Mouse (Mus musculus) ES-E14 (cell line): ENCODE measurements at regions not wholly inside any gene's neighbourhood (a gene's known extent, or its start where the extent isn't known, plus 50 kb on each side); places are given as distances from the start of the nearest gene placed in this dataset.

Source experiments
- DNase-seq: peaks from one replicate; pipeline ENCODE4 v3.0.0-alpha.2; 2013; ENCODE audit warnings: low read depth, low spot score
- H3K27ac ChIP-seq: 2 replicates; pipeline ENCODE4 v1.5.1; 2012; ENCODE audit warnings: low read depth, mild to moderate bottlenecking, low read length, moderate library complexity, mixed read lengths; ENCODE audit not compliant: poor library complexity, insufficient read depth, severe bottlenecking
- H3K36me3 ChIP-seq: 2 replicates; pipeline ENCODE4 v1.6.1; 2012; ENCODE audit warnings: mild to moderate bottlenecking, low read length, moderate library complexity, mixed read lengths; ENCODE audit not compliant: control insufficient read depth, poor library complexity, insufficient read depth, severe bottlenecking
- H3K4me1 ChIP-seq, 2 experiments: fragments of 150-350 bp in 1 of 2; sonication (generic) in 1 of 2; 2 replicates each; pipeline ENCODE4 v1.6.1; 2012; ENCODE audit warnings: low read length in 2 of 2, mild to moderate bottlenecking in 1 of 2, mixed read lengths in 1 of 2; ENCODE audit not compliant: control insufficient read depth in 2 of 2, insufficient read depth in 2 of 2, poor library complexity in 1 of 2
- H3K4me3 ChIP-seq, 2 experiments: fragments of 150-350 bp in 1 of 2; sonication (generic) in 1 of 2; 2 replicates each; pipeline ENCODE4 v1.5.1; 2012; ENCODE audit warnings: low read length in 2 of 2, low read depth in 1 of 2, mild to moderate bottlenecking in 1 of 2, mixed read lengths in 1 of 2; ENCODE audit not compliant: insufficient read depth in 1 of 2, poor library complexity in 1 of 2, severe bottlenecking in 1 of 2
- H3K9ac ChIP-seq: 2 replicates; pipeline ENCODE4 v1.6.1; 2012; ENCODE audit warnings: low read depth, mild to moderate bottlenecking, low read length, mixed read lengths; ENCODE audit not compliant: poor library complexity, insufficient read depth, severe bottlenecking
- H3K9me3 ChIP-seq: fragments of 150-350 bp; sonication (generic); 2 replicates; pipeline ENCODE4 v1.6.1; 2012; ENCODE audit warnings: low read depth, mild to moderate bottlenecking, low read length; ENCODE audit not compliant: control insufficient read depth, insufficient read depth
- CHD2 ChIP-seq: IDR thresholded peaks from 2 replicates; pipeline ENCODE4 v1.6.1; 2014; ENCODE audit warnings: mild to moderate bottlenecking, low read depth, low read length, inconsistent platforms
- HCFC1 ChIP-seq: IDR thresholded peaks from 2 replicates; pipeline ENCODE4 v1.6.1; 2012; ENCODE audit warnings: low read length, inconsistent platforms, borderline replicate concordance; ENCODE audit not compliant: insufficient read depth
- MAFK ChIP-seq: IDR thresholded peaks from 2 replicates; pipeline ENCODE4 v1.6.1; 2014; ENCODE audit warnings: mild to moderate bottlenecking, low read depth, low read length, inconsistent platforms; ENCODE audit not compliant: insufficient read depth
- ZC3H11A ChIP-seq: IDR thresholded peaks from 2 replicates; pipeline ENCODE4 v1.6.1; 2012; ENCODE audit warnings: low read depth, mild to moderate bottlenecking, inconsistent platforms, low read length, borderline replicate concordance
- ZNF384 ChIP-seq: IDR thresholded peaks from 2 replicates; pipeline ENCODE4 v1.6.1; 2012; ENCODE audit warnings: low read depth, low read length, inconsistent platforms
- in situ Hi-C, 2 experiments: fragments of 600-800 bp; cut with MboI; formaldehyde crosslinking; loops; one replicate each; pipeline ENCODE4 v1.15.1; 2025; ENCODE audit warnings: low sequenced_read_pairs in 2 of 2, inconsistent platforms in 1 of 2; ENCODE audit not compliant: unreplicated experiment in 2 of 2

GRCm38 (mm10) chr13:43906241-43906640 lies 121.7 kb downstream of the Cd83 start:
- Histone ChIP-seq H3K36me3 (no peaks in the 10 kb centered on the region), H3K27ac (no peak overlapping the region), H3K9ac (no peak overlapping the region), H3K4me1 (peaks cover 0 to 6% of the 10 kb centered on the region in 2 experiments; a peak in 2 of 4 replicates), H3K9me3 (no peaks in the 10 kb centered on the region), H3K4me3 (no peak overlapping the region)
- TF ChIP-seq MAFK: no peak
- TF ChIP-seq ZC3H11A: no peak
- no peak for TF ChIP-seq HCFC1
- TF ChIP-seq CHD2: no peak
- TF ChIP-seq ZNF384: no peak
- no peak for DNase-seq
- in situ Hi-C loops: no loop called here

DNA sequence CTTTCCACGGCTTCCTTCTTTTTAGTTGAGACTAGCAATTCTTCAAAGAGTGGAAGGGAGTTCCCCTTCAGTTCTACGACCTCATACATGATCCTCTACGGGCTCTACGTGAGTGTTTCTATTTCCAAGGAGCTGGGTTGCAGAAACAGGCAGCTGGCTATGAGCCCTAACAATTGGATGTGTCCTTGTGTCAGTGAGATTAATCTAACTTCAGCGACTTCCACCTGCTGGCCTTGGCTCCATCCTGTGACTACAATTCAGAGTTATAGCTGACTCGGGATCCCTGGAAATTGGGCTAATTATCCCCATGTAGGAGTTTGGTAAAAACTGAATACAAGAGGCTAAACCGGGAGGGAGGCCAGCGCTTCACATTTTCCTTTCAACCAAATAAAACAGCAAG lies 122.8 kb downstream of the Cd83 start:
- Histone ChIP-seq H3K9me3 (no peaks in the 10 kb centered on the region), H3K36me3 (no peaks in the 10 kb centered on the region), H3K9ac (no peak overlapping the region), H3K4me3 (no peak overlapping the region), H3K27ac (no peak overlapping the region), H3K4me1 (peaks cover 0 to 6% of the 10 kb centered on the region in 2 experiments; a peak in 2 of 4 replicates)
- no peak for DNase-seq
- no peak for TF ChIP-seq HCFC1
- TF ChIP-seq ZNF384: no peak
- no peak for TF ChIP-seq CHD2
- in situ Hi-C loops: no loop called here

DNA sequence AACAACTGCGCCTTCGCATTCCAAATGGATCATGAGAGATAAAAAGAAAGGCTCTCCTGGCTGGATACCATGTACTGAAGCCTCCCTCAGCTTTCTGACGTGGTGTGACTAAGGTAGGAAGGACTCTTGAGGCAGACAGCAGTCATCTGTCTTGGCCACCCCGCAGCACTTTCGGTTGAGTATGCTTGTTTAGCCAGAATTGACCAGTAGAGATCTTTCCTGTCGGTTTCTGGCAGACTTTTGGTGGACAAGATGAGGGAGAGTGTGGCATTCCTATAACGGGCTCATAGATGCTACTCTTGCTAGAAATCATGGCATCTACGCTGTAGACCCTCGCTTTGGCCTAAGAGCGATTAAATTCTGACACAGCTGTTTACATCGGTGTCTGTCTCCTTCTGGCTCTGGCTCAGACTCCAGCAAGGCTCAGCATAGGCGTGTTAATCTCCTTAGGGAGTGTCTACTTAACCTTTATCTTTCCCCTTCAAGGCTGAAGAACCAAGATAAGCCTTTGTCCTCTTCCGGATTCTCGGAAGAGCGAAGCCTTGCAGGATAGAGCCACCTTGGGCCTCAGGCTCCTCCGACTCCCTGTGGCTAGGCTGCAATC lies 123.6 kb downstream of the Cd83 start:
- in situ Hi-C loops: no loop called here
- Histone ChIP-seq H3K9me3 (no peaks in the 10 kb centered on the region), H3K9ac (no peak overlapping the region), H3K4me1 (peaks cover 0 to 6% of the 10 kb centered on the region in 2 experiments; a peak in 2 of 4 replicates), H3K36me3 (no peaks in the 10 kb centered on the region), H3K4me3 (no peak overlapping the region), H3K27ac (no peak overlapping the region)
- peak; percentile 31 for DNase-seq
- TF ChIP-seq MAFK: no peak
- TF ChIP-seq ZNF384: no peak
- no peak for TF ChIP-seq ZC3H11A
- no peak for TF ChIP-seq CHD2
- TF ChIP-seq HCFC1: no peak

GRCm38 (mm10) chr13:43909933-43910332 lies 125.4 kb downstream of the Cd83 start:
- no peak overlapping the region for H3K27ac ChIP-seq
- no peak overlapping the region for H3K4me3 ChIP-seq
- no peak overlapping the region for H3K9ac ChIP-seq
- no peak for DNase-seq
- H3K4me1 ChIP-seq: peaks cover 0 to 6% of the 10 kb centered on the region in 2 experiments; a peak in 2 of 4 replicates
- no peaks in the 10 kb centered on the region for H3K9me3 ChIP-seq
- no peaks in the 10 kb centered on the region for H3K36me3 ChIP-seq
- no peak for TF ChIP-seq MAFK
- no peak for TF ChIP-seq HCFC1
- TF ChIP-seq ZC3H11A: no peak
- no peak for TF ChIP-seq ZNF384
- TF ChIP-seq CHD2: no peak
- in situ Hi-C loops: no loop called here
